Mouse (Mus musculus) 3134 (cell line): ENCODE data around the gene 1700017N19Rik.

Source experiments
- DNase-seq: peaks from one replicate; pipeline ENCODE4 v3.0.0-alpha.2; 2011; ENCODE audit warnings: low spot score; ENCODE audit not compliant: insufficient read length; ENCODE audit errors: extremely low read depth

1700017N19Rik gene

DNA sequence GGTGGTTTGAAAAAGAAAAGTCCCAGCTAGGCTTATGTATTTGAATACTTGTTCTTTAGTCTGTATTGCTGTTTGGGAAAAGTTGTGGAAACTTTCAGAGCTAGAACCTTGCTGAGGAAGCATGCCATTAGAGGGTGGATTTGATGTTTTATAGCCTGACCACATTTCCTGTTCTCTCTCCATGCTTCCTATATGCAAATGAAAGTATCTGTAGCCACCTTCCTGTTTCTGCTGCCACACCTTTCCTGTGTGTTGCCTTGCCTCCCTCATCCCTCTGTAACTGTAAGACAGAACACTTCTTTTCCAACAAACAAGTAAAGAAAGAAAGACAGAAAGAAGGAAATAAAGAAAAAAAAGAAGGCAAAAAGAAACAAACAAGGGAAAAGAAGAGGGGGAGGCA lies 63.9 kb downstream of the 1700017N19Rik start:
- no peak for DNase-seq

- no peak for DNase-seq
These were observed 71.8 kb downstream of the 1700017N19Rik start for GRCm38 (mm10) chr10:100661970-100662590.
